Mouse (Mus musculus) liver, adult 2 months (tissue): ENCODE data around the gene Krt87. TPM values are rescaled to one million over a fixed set of nuclear protein-coding genes. Genes with fewer than 3 reads are reported as not detected.

Experiments
- DNase-seq: peaks from one replicate; pipeline ENCODE4 v3.0.0-alpha.2; 2011; ENCODE audit warnings: low read depth, low spot score; ENCODE audit errors: extremely low read depth
- H3K27ac ChIP-seq: fragments of 200-500 bp; replicated peaks from 2 replicates; pipeline ENCODE4 v1.5.1; 2012; ENCODE audit warnings: low read depth, mild to moderate bottlenecking, control low read depth, inconsistent platforms, low read length; ENCODE audit not compliant: insufficient read depth
- H3K27me3 ChIP-seq: fragments of 200-500 bp; 2 replicates; pipeline ENCODE4 v1.6.1; 2012; ENCODE audit warnings: mild to moderate bottlenecking, moderate library complexity, low read length, inconsistent platforms; ENCODE audit not compliant: control insufficient read depth, insufficient read depth
- H3K36me3 ChIP-seq: fragments of 200-500 bp; 2 replicates; pipeline ENCODE4 v1.6.1; 2012; ENCODE audit warnings: low read length, inconsistent platforms; ENCODE audit not compliant: control insufficient read depth, insufficient read depth
- H3K4me1 ChIP-seq: fragments of 200-500 bp; 2 replicates; pipeline ENCODE4 v1.6.1; 2011; ENCODE audit warnings: low read length; ENCODE audit not compliant: control insufficient read depth, insufficient read depth
- H3K4me3 ChIP-seq: fragments of 200-500 bp; 2 replicates; pipeline ENCODE4 v1.5.1; 2011; ENCODE audit warnings: low read depth, mild to moderate bottlenecking, control low read depth, low read length, moderate library complexity; ENCODE audit not compliant: insufficient read depth
- H3K79me2 ChIP-seq: fragments of 200-500 bp; 2 replicates; pipeline ENCODE4 v1.6.1; 2012; ENCODE audit warnings: inconsistent platforms, mild to moderate bottlenecking, low read length, moderate library complexity; ENCODE audit not compliant: control insufficient read depth, insufficient read depth
- H3K9ac ChIP-seq: fragments of 200-500 bp; 2 replicates; pipeline ENCODE4 v1.6.1; 2012; ENCODE audit warnings: low read depth, mild to moderate bottlenecking, control low read depth, inconsistent platforms, low read length
- CTCF ChIP-seq: fragments of 200-500 bp; IDR thresholded peaks from 2 replicates; pipeline ENCODE4 v1.5.1; 2011; ENCODE audit warnings: low read depth, low read length, control low read depth
- POLR2A ChIP-seq: fragments of 200-500 bp; IDR thresholded peaks from 2 replicates; pipeline ENCODE4 v1.6.1; 2011; ENCODE audit warnings: low read length, control low read depth; ENCODE audit not compliant: insufficient read depth; ENCODE audit errors: extremely low read depth
- WGBS: fragments of 180-500 bp; shearing (Covaris S2); methylation state at CpG from one replicate; pipeline ENCODE4 v1.1.7; 2018; 5-methylcytosine and 5-hydroxymethylcytosine counted together
- polyA plus RNA-seq: library from polyadenylated mRNA; depleted of rRNA; stranded (reverse); fragments of >200 nt; gene quantifications from 2 replicates; pipeline ENCODE4 v1.2.3, GENCODE M21; 2012
- total RNA-seq: library from RNA; depleted of rRNA; stranded (reverse); fragments of >200 nt; gene quantifications from 2 replicates; pipeline ENCODE4 v1.2.3, GENCODE M21; 2014

The Krt87 gene
- total and polyA plus RNA-seq, 2 experiments: not detected

- Histone ChIP-seq H3K27ac (no peak overlapping the region), H3K79me2 (no peaks in the 10 kb centered on the region), H3K27me3 (no peaks in the 10 kb centered on the region), H3K4me1 (no peaks in the 10 kb centered on the region), H3K9ac (no peak overlapping the region), H3K36me3 (no peaks in the 10 kb centered on the region), H3K4me3 (no peak overlapping the region)
- TF ChIP-seq CTCF: no peak
- TF ChIP-seq POLR2A: no peak
- no peak for DNase-seq
- 53% methylated on average over 16 of the region's 16 CpGs for WGBS
Observed at GRCm38 (mm10) chr15:101458361-101458930, 19.8 kb upstream of the Krt87 start.

DNA sequence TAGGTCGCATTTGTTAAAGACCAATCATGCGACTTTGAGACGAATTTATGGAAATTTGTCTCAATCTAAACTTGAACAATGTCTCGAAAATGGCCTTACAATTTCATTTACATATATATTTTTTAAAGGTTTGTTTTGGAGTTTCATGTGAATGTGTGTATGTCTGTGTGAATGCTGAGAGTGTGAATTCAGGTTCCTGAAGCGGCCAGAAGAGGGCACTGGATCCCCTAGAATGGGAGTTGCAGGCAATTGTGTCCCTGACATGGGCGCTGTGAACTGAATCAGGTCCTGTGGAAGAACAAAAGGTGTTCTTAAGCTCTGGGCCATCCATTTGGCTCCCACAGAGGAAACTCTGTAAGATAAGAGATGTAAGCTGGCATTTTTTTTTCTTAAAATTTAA lies 17.3 kb upstream of the Krt87 start:
- WGBS: 90% methylated on average over 6 of the region's 6 CpGs
- no peaks in the 10 kb centered on the region for H3K4me1 ChIP-seq
- no peak for DNase-seq
- no peaks in the 10 kb centered on the region for H3K79me2 ChIP-seq
- no peak overlapping the region for H3K9ac ChIP-seq
- no peak for TF ChIP-seq POLR2A
- no peak for TF ChIP-seq CTCF
- no peaks in the 10 kb centered on the region for H3K27me3 ChIP-seq
- H3K4me3 ChIP-seq: no peak overlapping the region
- H3K27ac ChIP-seq: no peak overlapping the region
- H3K36me3 ChIP-seq: no peaks in the 10 kb centered on the region

GRCm38 (mm10) chr15:101455292-101455691 lies 16.7 kb upstream of the Krt87 start:
- TF ChIP-seq POLR2A (no peak), CTCF (no peak)
- H3K4me3 ChIP-seq: no peak overlapping the region
- no peak overlapping the region for H3K27ac ChIP-seq
- no peak for DNase-seq
- no peaks in the 10 kb centered on the region for H3K4me1 ChIP-seq
- 87% methylated on average over 2 of the region's 2 CpGs for WGBS
- H3K79me2 ChIP-seq: no peaks in the 10 kb centered on the region
- no peaks in the 10 kb centered on the region for H3K36me3 ChIP-seq
- no peaks in the 10 kb centered on the region for H3K27me3 ChIP-seq
- no peak overlapping the region for H3K9ac ChIP-seq

DNA sequence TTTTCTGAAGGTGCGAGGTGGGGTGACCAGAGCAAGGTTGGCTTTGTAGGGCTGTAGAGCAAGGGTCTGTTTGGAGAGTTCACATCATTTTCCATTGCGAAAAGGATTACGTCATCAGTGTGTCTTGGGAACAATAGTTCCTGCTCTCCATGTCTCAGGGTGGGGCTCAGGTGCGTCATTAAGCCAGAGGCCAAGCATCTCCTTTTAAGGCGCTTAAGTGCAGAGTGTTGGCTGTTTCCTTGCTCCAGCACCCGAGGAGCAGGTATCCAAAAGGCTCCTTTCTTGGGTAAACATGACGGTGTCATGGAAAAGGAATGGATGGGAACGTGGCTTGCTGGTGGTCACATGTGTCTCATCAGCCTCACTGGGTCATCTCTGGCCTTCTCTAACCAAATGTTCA lies 16.2 kb upstream of the Krt87 start:
- H3K9ac ChIP-seq: no peak overlapping the region
- H3K27me3 ChIP-seq: no peaks in the 10 kb centered on the region
- DNase-seq: no peak
- no peak overlapping the region for H3K4me3 ChIP-seq
- H3K36me3 ChIP-seq: no peaks in the 10 kb centered on the region
- H3K4me1 ChIP-seq: no peaks in the 10 kb centered on the region
- TF ChIP-seq CTCF: no peak
- no peak for TF ChIP-seq POLR2A
- H3K79me2 ChIP-seq: no peaks in the 10 kb centered on the region
- WGBS: 82% methylated on average over 8 of the region's 8 CpGs
- H3K27ac ChIP-seq: no peak overlapping the region

- Histone ChIP-seq H3K9ac (no peak overlapping the region), H3K27ac (no peak overlapping the region), H3K4me1 (no peaks in the 10 kb centered on the region), H3K4me3 (no peak overlapping the region), H3K79me2 (no peaks in the 10 kb centered on the region), H3K36me3 (no peaks in the 10 kb centered on the region), H3K27me3 (no peaks in the 10 kb centered on the region)
- 8% methylated on average over 13 of the region's 13 CpGs for whole genome bisulfite sequencing
- TF ChIP-seq CTCF (peak; percentile 81), POLR2A (no peak)
- DNase-seq: peak; percentile 23
Observed at GRCm38 (mm10) chr15:101453093-101453736, 14.6 kb upstream of the Krt87 start.

GRCm38 (mm10) chr15:101447444-101447843 lies 8.8 kb upstream of the Krt87 start, which contains the start of gene Krt88:
Krt88 (plus strand) TSS chr15:101447744.
- H3K4me3 ChIP-seq: no peak within 1 kb of the TSS
- no peaks in the 10 kb centered on the region for H3K27me3 ChIP-seq
- no peaks in the 10 kb centered on the region for H3K36me3 ChIP-seq
- TF ChIP-seq CTCF (no peak), POLR2A (no peak)
- no peak for DNase-seq
- no peak within 1 kb of the TSS for H3K9ac ChIP-seq
- no peak within 1 kb of the TSS for H3K27ac ChIP-seq
- whole genome bisulfite sequencing: 82% methylated on average over 2 of the region's 2 CpGs
- no peaks in the 10 kb centered on the region for H3K79me2 ChIP-seq
- no peaks in the 10 kb centered on the region for H3K4me1 ChIP-seq
